Mouse (Mus musculus): ENCODE data around the gene Runx1.

DNA sequence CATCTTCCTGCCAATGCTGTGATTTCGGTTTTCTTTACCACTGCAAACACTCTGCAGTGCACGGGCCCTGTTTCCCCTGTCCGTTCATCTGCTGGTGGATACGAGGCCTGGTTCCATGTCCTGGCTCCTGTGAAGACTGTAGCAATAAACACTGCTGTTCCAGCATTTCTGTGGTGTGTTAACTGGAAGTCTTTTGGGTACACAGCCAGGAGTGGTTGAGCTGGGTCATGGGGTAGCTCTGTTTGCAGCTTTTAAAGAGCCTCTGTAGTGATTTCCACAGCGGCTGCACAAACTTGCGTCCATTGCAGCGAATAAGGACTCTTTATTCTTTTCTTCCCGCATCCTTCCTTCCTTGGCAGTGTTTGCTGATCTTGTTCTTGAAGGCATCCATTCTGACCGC is 248.6 kb downstream of the Runx1 start:
- no peak for TF ChIP-seq CTCF (conservative IDR thresholded peaks at IDR 0.05; ENCODE audit: insufficient read depth, insufficient read length, low read depth, low read length)
- TF ChIP-seq POLR2A (IDR thresholded peaks at IDR 0.05; ENCODE audit: low read depth, low read length) = no peak

Measured in kidney, adult 2 months (tissue).